Mouse (Mus musculus): ENCODE measurements around the gene Gstt2. TPM values are rescaled to one million over a fixed set of nuclear protein-coding genes. Genes with fewer than 3 reads are reported as not detected.

Gstt2 gene
- polyA plus RNA-seq, 1 experiment from 2014 or later = 16.2 TPM

DNA sequence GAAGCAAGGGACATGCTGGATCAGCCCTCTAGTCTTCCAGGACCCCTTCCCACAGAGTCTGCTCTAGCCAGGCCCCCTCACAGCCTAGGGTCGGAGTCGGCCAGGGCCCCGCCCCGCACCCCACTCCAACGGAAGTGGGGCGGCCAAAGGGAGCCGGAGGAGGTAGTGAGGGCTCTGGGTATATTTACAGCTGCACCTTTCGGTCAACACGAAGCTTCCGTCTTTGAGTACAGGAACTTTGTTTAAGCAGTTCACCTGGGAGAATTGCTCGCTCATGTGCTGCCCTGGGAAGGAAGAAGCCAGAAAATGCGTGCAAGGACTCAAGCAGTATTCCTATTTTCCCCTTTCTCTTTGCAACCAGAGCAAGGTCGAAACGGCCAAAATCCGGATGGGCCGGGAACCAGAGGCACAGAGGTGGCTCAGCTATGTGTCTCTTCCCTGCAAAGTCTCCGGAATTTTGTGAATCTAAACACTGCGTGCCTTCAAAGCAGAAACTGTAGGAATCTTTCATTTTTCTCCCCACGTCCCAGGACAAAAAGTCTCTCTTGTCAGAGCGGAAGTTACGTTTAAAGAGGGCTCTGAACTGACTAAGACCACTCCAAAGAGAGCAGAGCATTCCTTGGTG, 3.7 kb downstream of the Gstt2 start:
- H3K4me2 ChIP-seq (ENCODE audit: low read depth, low read length) = peak overlapping the region; percentile 81
- 12% methylated on average over 21 of the region's 21 CpGs for WGBS
- H3K27ac ChIP-seq (ENCODE audit: low read length) = no peak overlapping the region
- H3K9ac ChIP-seq (ENCODE audit: low read length) = peak overlapping the region; percentile 26
- H3K9me3 ChIP-seq (replicated peaks; ENCODE audit: control insufficient read depth, low read length) = no peaks in the 10 kb centered on the region
- H3K36me3 ChIP-seq (ENCODE audit: control insufficient read depth, insufficient read depth) = no peaks in the 10 kb centered on the region
- no peak for ATAC-seq (replicated peaks; ENCODE audit: extremely low read depth, insufficient read depth, low FRiP score)
- H3K4me1 ChIP-seq (ENCODE audit: control insufficient read depth, insufficient read depth, low read length) = peaks cover 28% of the 10 kb centered on the region
- no peaks in the 10 kb centered on the region for H3K27me3 ChIP-seq (ENCODE audit: control insufficient read depth, insufficient read depth, low read length)
- peak overlapping the region; percentile 56 for H3K4me3 ChIP-seq (ENCODE audit: low read length)

DNA sequence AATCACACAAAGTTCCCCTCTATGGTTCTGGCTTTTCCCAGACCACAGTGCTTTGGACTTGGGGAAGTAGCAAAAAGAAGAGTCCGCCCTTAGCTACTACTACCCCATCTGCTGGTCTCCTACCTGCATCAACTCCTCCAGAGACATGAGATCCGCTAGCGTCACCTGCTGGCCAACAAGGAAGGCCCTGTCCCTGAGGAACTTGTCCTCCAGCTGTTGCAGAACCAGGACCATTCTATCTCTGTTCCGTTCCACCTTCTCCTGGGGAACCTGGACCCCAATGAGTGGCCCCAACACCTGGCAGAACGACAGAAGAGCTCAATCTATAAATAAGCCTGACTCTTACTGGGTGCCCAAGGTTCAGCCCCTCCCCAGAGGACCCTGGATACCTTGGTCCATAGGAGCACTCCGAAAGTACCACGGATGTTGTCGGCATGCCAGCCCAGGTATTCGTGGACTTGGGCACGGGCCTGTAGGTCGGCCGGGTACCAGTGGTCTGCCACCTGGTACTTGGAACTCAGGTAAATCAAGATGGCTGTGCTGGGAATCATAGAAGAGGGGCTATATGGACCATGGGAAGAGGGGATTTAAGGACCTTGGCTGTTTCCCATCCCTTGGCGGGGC, 4.8 kb downstream of the Gstt2 start:
- H3K9ac ChIP-seq (ENCODE audit: low read length) = no peak overlapping the region
- H3K4me3 ChIP-seq (ENCODE audit: low read length) = no peak overlapping the region
- H3K4me2 ChIP-seq (ENCODE audit: low read depth, low read length) = no peak overlapping the region
- no peak overlapping the region for H3K27ac ChIP-seq (ENCODE audit: low read length)
- ATAC-seq (replicated peaks; ENCODE audit: extremely low read depth, insufficient read depth, low FRiP score) = no peak
- H3K27me3 ChIP-seq (ENCODE audit: control insufficient read depth, insufficient read depth, low read length) = no peaks in the 10 kb centered on the region
- WGBS = 59% methylated on average over 13 of the region's 13 CpGs
- H3K36me3 ChIP-seq (ENCODE audit: control insufficient read depth, insufficient read depth) = no peaks in the 10 kb centered on the region
- H3K4me1 ChIP-seq (ENCODE audit: control insufficient read depth, insufficient read depth, low read length) = peaks cover 27% of the 10 kb centered on the region
- no peaks in the 10 kb centered on the region for H3K9me3 ChIP-seq (replicated peaks; ENCODE audit: control insufficient read depth, low read length)

DNA sequence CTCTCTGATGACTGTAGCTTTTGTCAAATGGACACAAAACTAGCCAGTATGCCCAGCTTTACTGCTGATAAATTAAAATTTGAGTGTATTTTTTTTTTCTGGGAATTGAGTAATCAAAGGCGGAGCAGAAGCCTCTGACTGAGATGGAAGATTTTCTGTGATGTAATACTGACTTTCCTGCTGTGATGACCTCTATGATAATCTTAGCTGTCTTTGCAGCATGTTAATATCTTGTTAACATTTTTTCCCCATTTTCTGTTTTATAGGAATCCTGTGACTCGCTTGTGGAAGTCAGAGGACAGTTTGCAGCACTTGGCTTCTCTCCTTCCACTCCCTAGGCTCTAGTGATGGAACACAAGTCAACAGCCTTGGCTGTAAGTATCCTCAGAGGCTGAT, 7.0 kb downstream of the Gstt2 start:
- no peak for ATAC-seq (replicated peaks; ENCODE audit: extremely low read depth, insufficient read depth, low FRiP score)
- Histone ChIP-seq H3K4me2 (ENCODE audit: low read depth, low read length) (no peak overlapping the region), H3K27me3 (ENCODE audit: control insufficient read depth, insufficient read depth, low read length) (no peaks in the 10 kb centered on the region), H3K4me1 (ENCODE audit: control insufficient read depth, insufficient read depth, low read length) (peaks cover 18% of the 10 kb centered on the region), H3K36me3 (ENCODE audit: control insufficient read depth, insufficient read depth) (no peaks in the 10 kb centered on the region), H3K9ac (ENCODE audit: low read length) (no peak overlapping the region), H3K9me3 (replicated peaks; ENCODE audit: control insufficient read depth, low read length) (no peaks in the 10 kb centered on the region), H3K27ac (ENCODE audit: low read length) (no peak overlapping the region), H3K4me3 (ENCODE audit: low read length) (no peak overlapping the region)
- WGBS = 84% methylated on average over 2 of the region's 2 CpGs

DNA sequence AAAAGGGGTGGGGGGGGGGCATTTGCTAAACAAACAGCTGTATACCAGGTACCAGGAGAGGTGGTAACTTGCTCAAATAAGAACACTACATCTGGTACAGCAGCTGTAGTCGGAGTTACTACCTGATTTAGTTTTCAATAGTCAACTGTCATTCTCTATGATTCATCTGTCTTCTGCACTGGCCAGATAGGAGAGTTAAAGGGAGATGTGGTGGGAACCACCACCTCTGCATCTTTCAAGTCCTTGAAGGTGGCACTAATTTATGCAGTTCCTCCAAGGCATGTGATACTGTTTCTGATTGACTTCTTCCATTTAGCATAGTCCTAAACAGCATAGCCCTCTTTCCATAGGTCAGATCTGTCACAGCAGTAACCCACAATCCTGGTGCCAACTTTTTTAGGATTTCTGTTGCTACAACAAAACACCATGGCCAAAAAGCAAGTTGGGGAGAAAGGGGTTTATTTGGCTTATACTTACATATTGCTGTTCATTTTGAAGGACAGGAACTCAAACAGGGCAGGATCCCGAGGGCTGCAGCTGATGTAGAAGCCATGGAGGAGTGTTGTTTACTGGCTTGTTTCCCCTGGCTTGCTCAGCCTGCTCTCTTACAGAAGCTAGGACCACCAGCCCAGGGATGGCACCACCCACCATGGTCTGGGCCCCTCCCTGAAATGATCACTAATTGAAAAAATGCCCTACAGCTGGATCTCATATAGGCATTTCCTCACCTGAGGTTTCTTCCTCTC, 7.5 kb downstream of the Gstt2 start:
- Histone ChIP-seq H3K27me3 (ENCODE audit: control insufficient read depth, insufficient read depth, low read length) (no peaks in the 10 kb centered on the region), H3K9ac (ENCODE audit: low read length) (no peak overlapping the region), H3K27ac (ENCODE audit: low read length) (no peak overlapping the region), H3K9me3 (replicated peaks; ENCODE audit: control insufficient read depth, low read length) (no peaks in the 10 kb centered on the region), H3K4me2 (ENCODE audit: low read depth, low read length) (no peak overlapping the region), H3K4me1 (ENCODE audit: control insufficient read depth, insufficient read depth, low read length) (peaks cover 13% of the 10 kb centered on the region), H3K36me3 (ENCODE audit: control insufficient read depth, insufficient read depth) (no peaks in the 10 kb centered on the region), H3K4me3 (ENCODE audit: low read length) (no peak overlapping the region)
- WGBS = 64% methylated on average over 2 of the region's 2 CpGs
- ATAC-seq (replicated peaks; ENCODE audit: extremely low read depth, insufficient read depth, low FRiP score) = no peak

DNA sequence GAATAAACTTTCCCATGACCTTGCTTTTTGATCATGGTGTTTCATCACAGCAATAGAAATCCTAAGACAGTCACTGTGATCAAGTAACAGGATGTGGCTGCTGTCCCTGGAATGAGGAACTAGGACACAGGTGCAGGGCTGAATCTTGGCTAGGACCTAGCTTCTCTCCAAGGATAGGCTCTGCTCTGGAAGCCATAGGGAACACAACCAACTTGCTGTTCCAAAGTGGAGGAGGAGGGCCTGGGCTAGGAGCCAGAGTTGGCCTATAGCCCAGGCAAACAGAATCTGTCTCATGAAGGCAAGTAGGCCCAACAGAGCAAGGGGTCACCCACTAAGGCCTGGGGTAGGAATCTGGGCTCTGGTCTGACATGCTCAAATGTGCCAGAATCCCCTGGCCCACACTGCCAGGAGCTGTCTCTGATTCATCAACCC, 8.7 kb downstream of the Gstt2 start:
- Histone ChIP-seq H3K36me3 (ENCODE audit: control insufficient read depth, insufficient read depth) (no peaks in the 10 kb centered on the region), H3K4me1 (ENCODE audit: control insufficient read depth, insufficient read depth, low read length) (peaks cover 11% of the 10 kb centered on the region), H3K9ac (ENCODE audit: low read length) (no peak overlapping the region), H3K27me3 (ENCODE audit: control insufficient read depth, insufficient read depth, low read length) (no peaks in the 10 kb centered on the region), H3K9me3 (replicated peaks; ENCODE audit: control insufficient read depth, low read length) (no peaks in the 10 kb centered on the region), H3K4me3 (ENCODE audit: low read length) (no peak overlapping the region), H3K4me2 (ENCODE audit: low read depth, low read length) (no peak overlapping the region), H3K27ac (ENCODE audit: low read length) (no peak overlapping the region)
- ATAC-seq (replicated peaks; ENCODE audit: extremely low read depth, insufficient read depth, low FRiP score) = no peak

DNA sequence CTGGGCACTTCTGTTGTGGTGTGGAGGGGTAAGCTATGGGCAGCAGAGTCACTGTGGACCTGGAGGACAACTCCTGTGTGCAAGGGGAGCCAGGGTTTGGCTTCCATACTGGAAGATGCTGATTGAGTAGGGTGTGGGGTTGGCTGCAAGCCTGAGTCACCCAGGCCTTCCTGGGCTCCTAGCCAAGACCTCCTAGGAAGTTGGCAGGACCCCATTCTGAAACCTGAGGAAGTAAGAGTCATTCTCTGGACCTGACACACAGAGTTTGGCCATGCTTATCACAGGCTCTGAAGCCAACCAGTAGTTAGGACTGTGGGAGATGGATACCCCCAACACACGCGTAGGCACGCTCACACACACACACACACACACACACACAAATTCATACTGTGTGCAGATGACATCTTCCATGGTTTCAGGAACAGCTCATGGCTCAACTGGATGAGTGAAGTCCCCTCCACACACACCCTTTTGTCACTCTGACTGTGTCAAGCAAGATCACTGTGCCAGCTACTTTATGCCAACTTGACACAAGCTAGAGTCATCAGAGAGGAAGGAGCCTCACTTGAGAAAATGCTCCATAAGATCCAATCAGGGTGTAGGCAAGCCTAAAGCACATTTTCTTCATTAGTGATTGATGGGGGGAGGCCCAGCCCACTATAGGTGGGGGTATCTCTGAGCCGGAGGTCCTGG, 9.4 kb downstream of the Gstt2 start:
- H3K4me3 ChIP-seq (ENCODE audit: low read length) = no peak overlapping the region
- 0 out of 2 replicates have a peak, but pooled peaks have one; percentile 32 for ATAC-seq (replicated peaks; ENCODE audit: extremely low read depth, insufficient read depth, low FRiP score)
- 73% methylated on average over 4 of the region's 4 CpGs for WGBS

DNA sequence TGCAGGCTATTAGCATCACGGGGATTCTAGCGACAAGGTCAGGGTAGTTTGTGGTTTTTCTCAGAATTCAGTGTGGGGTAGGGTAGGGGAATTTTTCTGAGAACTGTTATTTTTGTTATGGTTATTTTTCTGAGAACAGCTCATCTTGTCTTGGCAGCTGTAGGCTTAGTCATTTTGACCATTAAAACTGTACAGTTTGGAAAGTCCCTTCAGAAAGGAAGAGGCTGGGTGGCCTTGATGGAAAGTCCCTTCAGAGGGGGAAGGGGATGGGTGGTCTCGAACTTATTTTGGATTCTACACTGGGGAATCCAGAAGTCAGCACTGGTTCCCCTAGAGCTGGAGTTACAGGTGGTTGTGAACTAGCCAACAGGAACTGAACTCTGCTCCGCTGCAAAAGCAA, 12.7 kb downstream of the Gstt2 start:
- Histone ChIP-seq H3K4me3 (ENCODE audit: low read length) (no peak overlapping the region), H3K4me1 (ENCODE audit: control insufficient read depth, insufficient read depth, low read length) (peaks cover 11% of the 10 kb centered on the region), H3K36me3 (ENCODE audit: control insufficient read depth, insufficient read depth) (no peaks in the 10 kb centered on the region), H3K9ac (ENCODE audit: low read length) (no peak overlapping the region), H3K4me2 (ENCODE audit: low read depth, low read length) (no peak overlapping the region), H3K27me3 (ENCODE audit: control insufficient read depth, insufficient read depth, low read length) (no peaks in the 10 kb centered on the region), H3K27ac (ENCODE audit: low read length) (no peak overlapping the region), H3K9me3 (replicated peaks; ENCODE audit: control insufficient read depth, low read length) (peaks cover 4% of the 10 kb centered on the region; the same call in 1 of the 2 replicates)
- no peak for ATAC-seq (replicated peaks; ENCODE audit: extremely low read depth, insufficient read depth, low FRiP score)
- 84% methylated on average over 4 of the region's 4 CpGs for WGBS

More for the DNA sequence above, 9.4 kb downstream of the Gstt2 start:
- Histone ChIP-seq H3K27ac (ENCODE audit: low read length) (no peak overlapping the region), H3K27me3 (ENCODE audit: control insufficient read depth, insufficient read depth, low read length) (no peaks in the 10 kb centered on the region), H3K36me3 (ENCODE audit: control insufficient read depth, insufficient read depth) (no peaks in the 10 kb centered on the region), H3K4me1 (ENCODE audit: control insufficient read depth, insufficient read depth, low read length) (peaks cover 11% of the 10 kb centered on the region), H3K4me2 (ENCODE audit: low read depth, low read length) (no peak overlapping the region), H3K9me3 (replicated peaks; ENCODE audit: control insufficient read depth, low read length) (peaks cover 4% of the 10 kb centered on the region; the same call in 1 of the 2 replicates), H3K9ac (ENCODE audit: low read length) (no peak overlapping the region)

DNA sequence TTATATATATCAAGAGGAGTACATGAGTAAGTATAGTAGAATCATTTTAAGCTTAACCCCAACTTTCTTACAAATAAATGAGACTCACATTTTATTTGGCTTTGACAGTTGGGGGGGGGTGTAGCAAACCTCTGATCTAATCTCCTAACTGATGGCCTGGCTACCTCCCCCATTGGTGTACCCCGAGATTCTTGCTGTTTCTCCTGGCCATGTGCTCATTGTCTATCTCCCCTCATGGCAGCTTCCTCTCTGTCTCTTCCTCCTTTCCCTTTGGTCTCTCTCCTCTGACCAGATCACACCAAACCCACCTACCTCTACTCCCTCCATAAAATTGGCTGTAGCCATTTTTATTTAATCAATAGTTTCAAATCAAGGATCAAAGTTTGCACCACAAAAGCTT, 13.4 kb downstream of the Gstt2 start:
- no peak overlapping the region for H3K4me2 ChIP-seq (ENCODE audit: low read depth, low read length)
- H3K9ac ChIP-seq (ENCODE audit: low read length) = no peak overlapping the region
- peaks cover 11% of the 10 kb centered on the region for H3K4me1 ChIP-seq (ENCODE audit: control insufficient read depth, insufficient read depth, low read length)
- H3K4me3 ChIP-seq (ENCODE audit: low read length) = no peak overlapping the region
- H3K36me3 ChIP-seq (ENCODE audit: control insufficient read depth, insufficient read depth) = no peaks in the 10 kb centered on the region
- no peak for ATAC-seq (replicated peaks; ENCODE audit: extremely low read depth, insufficient read depth, low FRiP score)
- 76% methylated on average over 1 of the region's 1 CpGs for WGBS
- peaks cover 4% of the 10 kb centered on the region; the same call in 1 of the 2 replicates for H3K9me3 ChIP-seq (replicated peaks; ENCODE audit: control insufficient read depth, low read length)
- H3K27me3 ChIP-seq (ENCODE audit: control insufficient read depth, insufficient read depth, low read length) = no peaks in the 10 kb centered on the region
- H3K27ac ChIP-seq (ENCODE audit: low read length) = no peak overlapping the region
